Mouse (Mus musculus) liver, embryonic 14.5 days (tissue): Measurements from ENCODE around the gene Hmg20b.

Experiments used
- CTCF ChIP-seq: IDR thresholded peaks from 2 replicates; pipeline ENCODE4 v1.5.1; 2016; ENCODE audit warnings: antibody characterized with exemption, low read depth, control low read depth
- EP300 ChIP-seq: IDR thresholded peaks from 2 replicates; pipeline ENCODE4 v1.6.1; 2016; ENCODE audit warnings: antibody characterized with exemption, low read depth

GRCm38 (mm10) chr10:81299585-81300351 lies 50.5 kb downstream of the Hmg20b start:
- peak; percentile 11; the same call in 1 of the 2 replicates for TF ChIP-seq CTCF
- no peak for TF ChIP-seq EP300
